Mouse (Mus musculus) liver, embryonic 11.5 days (tissue): ENCODE measurements around the gene Tacr1. TPM values are rescaled to one million over a fixed set of nuclear protein-coding genes. Genes with fewer than 3 reads are reported as not detected.

Experiments used
- ATAC-seq: fragments of 200-750 bp; cut with Nextera tagmentation; replicated peaks from 2 replicates; pipeline ENCODE4 v1.8.0; 2017; ENCODE audit warnings: moderate number of reproducible peaks, mild to moderate bottlenecking, moderate TSS enrichment, moderate library complexity; ENCODE audit not compliant: low FRiP score
- DNase-seq: peaks from one replicate; pipeline ENCODE4 v3.0.0-alpha.2; 2017; ENCODE audit warnings: low spot score
- H3K27ac ChIP-seq: fragments of 300-500 bp; sonication (generic); 2 replicates; pipeline ENCODE4 v1.5.1; 2014; ENCODE audit warnings: mild to moderate bottlenecking, low read depth, low read length, control low read depth
- H3K27me3 ChIP-seq: fragments of 300-500 bp; sonication (generic); replicated peaks from 2 replicates; pipeline ENCODE4 v1.6.1; 2014; ENCODE audit warnings: low read length, mixed read lengths; ENCODE audit not compliant: control insufficient read depth, insufficient read depth
- H3K36me3 ChIP-seq: fragments of 300-500 bp; sonication (generic); 2 replicates; pipeline ENCODE4 v1.6.1; 2014; ENCODE audit warnings: mild to moderate bottlenecking, low read length, moderate library complexity, mixed read lengths; ENCODE audit not compliant: control insufficient read depth, insufficient read depth
- H3K4me1 ChIP-seq: fragments of 300-500 bp; sonication (generic); replicated peaks from 2 replicates; pipeline ENCODE4 v1.6.1; 2014; ENCODE audit warnings: low read length, mixed read lengths; ENCODE audit not compliant: control insufficient read depth, insufficient read depth
- H3K4me2 ChIP-seq: fragments of 300-500 bp; sonication (generic); 2 replicates; pipeline ENCODE4 v1.6.1; 2014; ENCODE audit warnings: mild to moderate bottlenecking, control low read depth, moderate library complexity
- H3K4me3 ChIP-seq: fragments of 300-500 bp; sonication (generic); 2 replicates; pipeline ENCODE4 v1.5.1; 2014; ENCODE audit warnings: low read depth, low read length, control low read depth
- H3K9ac ChIP-seq: fragments of 300-500 bp; sonication (generic); 2 replicates; pipeline ENCODE4 v1.6.1; 2014; ENCODE audit warnings: low read depth, low read length, control low read depth
- H3K9me3 ChIP-seq: fragments of 300-500 bp; sonication (generic); 2 replicates; pipeline ENCODE4 v1.6.1; 2016; ENCODE audit warnings: low read length, inconsistent platforms, mixed read lengths; ENCODE audit not compliant: control insufficient read depth
- WGBS: fragments of 180-500 bp; shearing (Covaris S2); extraction: QIAGEN DNeasy Blood & Tissue Kit; methylation state at CpG from one replicate; pipeline ENCODE4 v1.1.7; 2014; 5-methylcytosine and 5-hydroxymethylcytosine counted together
- polyA plus RNA-seq: library from polyadenylated mRNA; unstranded; fragments of >200 nt; fragmentation: Nextera tagmentation; extraction: Ambion mirVana; gene quantifications from 2 replicates; pipeline ENCODE4 v1.2.1, GENCODE M21; 2014

The Tacr1 gene
- polyA plus RNA-seq, 1 experiment from 2014 or later, result not detected

- Histone ChIP-seq H3K36me3 (no peaks in the 10 kb centered on the region), H3K9me3 (no peaks in the 10 kb centered on the region), H3K4me3 (no peak overlapping the region), H3K27ac (no peak overlapping the region), H3K27me3 (no peaks in the 10 kb centered on the region), H3K9ac (no peak overlapping the region), H3K4me2 (no peak overlapping the region), H3K4me1 (no peaks in the 10 kb centered on the region)
- DNase-seq (no peak), ATAC-seq (no peak)
- 71% methylated on average over 6 of the region's 6 CpGs for WGBS
These were observed 92.3 kb downstream of the Tacr1 start for GRCm38 (mm10) chr6:82494481-82494880.

GRCm38 (mm10) chr6:82510843-82511416 is 108.8 kb downstream of the Tacr1 start:
- 70% methylated on average over 7 of the region's 7 CpGs for WGBS
- H3K9me3 ChIP-seq, result no peaks in the 10 kb centered on the region
- H3K27me3 ChIP-seq, result no peaks in the 10 kb centered on the region
- no peak for ATAC-seq
- H3K27ac ChIP-seq, result no peak overlapping the region
- H3K4me3 ChIP-seq, result no peak overlapping the region
- H3K36me3 ChIP-seq, result no peaks in the 10 kb centered on the region
- H3K4me2 ChIP-seq, result no peak overlapping the region
- no peaks in the 10 kb centered on the region for H3K4me1 ChIP-seq
- DNase-seq, result no peak
- H3K9ac ChIP-seq, result no peak overlapping the region

GRCm38 (mm10) chr6:82519626-82520025 is 117.5 kb downstream of the Tacr1 start:
- 69% methylated on average over 3 of the region's 3 CpGs for whole genome bisulfite sequencing
- ATAC-seq, result no peak

GRCm38 (mm10) chr6:82522567-82522966 is 120.4 kb downstream of the Tacr1 start:
- Histone ChIP-seq H3K9me3 (no peaks in the 10 kb centered on the region), H3K36me3 (no peaks in the 10 kb centered on the region), H3K27ac (no peak overlapping the region), H3K4me2 (no peak overlapping the region), H3K4me1 (no peaks in the 10 kb centered on the region), H3K27me3 (no peaks in the 10 kb centered on the region), H3K4me3 (no peak overlapping the region), H3K9ac (no peak overlapping the region)
- WGBS, result 89% methylated on average over 5 of the region's 5 CpGs
- DNase-seq, result no peak
- no peak for ATAC-seq

More at GRCm38 (mm10) chr6:82519626-82520025, 117.5 kb downstream of the Tacr1 start:
- H3K9me3 ChIP-seq, result no peaks in the 10 kb centered on the region
- H3K27me3 ChIP-seq, result no peaks in the 10 kb centered on the region
- H3K9ac ChIP-seq, result no peak overlapping the region
- DNase-seq, result no peak
- H3K4me1 ChIP-seq, result no peaks in the 10 kb centered on the region
- H3K36me3 ChIP-seq, result no peaks in the 10 kb centered on the region
- no peak overlapping the region for H3K27ac ChIP-seq
- H3K4me3 ChIP-seq, result no peak overlapping the region
- H3K4me2 ChIP-seq, result no peak overlapping the region

GRCm38 (mm10) chr6:82525107-82525867 is 123.2 kb downstream of the Tacr1 start:
- no peak for ATAC-seq
- H3K4me1 ChIP-seq, result no peaks in the 10 kb centered on the region
- H3K27me3 ChIP-seq, result no peaks in the 10 kb centered on the region
- no peaks in the 10 kb centered on the region for H3K36me3 ChIP-seq
- H3K9ac ChIP-seq, result no peak overlapping the region
- no peaks in the 10 kb centered on the region for H3K9me3 ChIP-seq
- no peak overlapping the region for H3K4me3 ChIP-seq
- 43% methylated on average over 3 of the region's 3 CpGs for WGBS
- H3K27ac ChIP-seq, result no peak overlapping the region
- no peak for DNase-seq
- no peak overlapping the region for H3K4me2 ChIP-seq

- Histone ChIP-seq H3K4me2 (no peak overlapping the region), H3K36me3 (no peaks in the 10 kb centered on the region), H3K9ac (no peak overlapping the region), H3K4me3 (no peak overlapping the region), H3K27ac (no peak overlapping the region), H3K4me1 (no peaks in the 10 kb centered on the region), H3K9me3 (no peaks in the 10 kb centered on the region), H3K27me3 (no peaks in the 10 kb centered on the region)
- WGBS, result 87% methylated on average over 2 of the region's 2 CpGs
- DNase-seq (no peak), ATAC-seq (no peak)
These were observed 126.5 kb downstream of the Tacr1 start for GRCm38 (mm10) chr6:82528631-82529030.

- WGBS, result 51% methylated on average over 8 of the region's 8 CpGs
- H3K36me3 ChIP-seq, result no peaks in the 10 kb centered on the region
- DNase-seq (no peak), ATAC-seq (no peak)
- no peaks in the 10 kb centered on the region for H3K27me3 ChIP-seq
- no peaks in the 10 kb centered on the region for H3K9me3 ChIP-seq
- no peak overlapping the region for H3K9ac ChIP-seq
- H3K4me1 ChIP-seq, result no peaks in the 10 kb centered on the region
- no peak overlapping the region for H3K4me3 ChIP-seq
- no peak overlapping the region for H3K27ac ChIP-seq
- H3K4me2 ChIP-seq, result no peak overlapping the region
These were observed 134.5 kb downstream of the Tacr1 start for GRCm38 (mm10) chr6:82536641-82537040.

- no peak overlapping the region for H3K4me2 ChIP-seq
- ATAC-seq (no peak), DNase-seq (no peak)
- no peaks in the 10 kb centered on the region; the same call in 1 of the 2 replicates for H3K9me3 ChIP-seq
- H3K36me3 ChIP-seq, result no peaks in the 10 kb centered on the region
- no peak overlapping the region for H3K4me3 ChIP-seq
- H3K9ac ChIP-seq, result no peak overlapping the region
- no peak overlapping the region for H3K27ac ChIP-seq
- WGBS, result 58% methylated on average over 3 of the region's 3 CpGs
- H3K27me3 ChIP-seq, result no peaks in the 10 kb centered on the region
- no peaks in the 10 kb centered on the region for H3K4me1 ChIP-seq
These were observed 147.1 kb downstream of the Tacr1 start for GRCm38 (mm10) chr6:82549270-82549669.

- Histone ChIP-seq H3K4me3 (no peak overlapping the region), H3K9me3 (no peaks in the 10 kb centered on the region), H3K4me1 (no peaks in the 10 kb centered on the region), H3K27ac (no peak overlapping the region), H3K27me3 (no peaks in the 10 kb centered on the region), H3K36me3 (no peaks in the 10 kb centered on the region), H3K4me2 (no peak overlapping the region), H3K9ac (no peak overlapping the region)
- DNase-seq (no peak), ATAC-seq (no peak)
- 56% methylated on average over 5 of the region's 5 CpGs for WGBS
These were observed 173.3 kb downstream of the Tacr1 start for GRCm38 (mm10) chr6:82575445-82575844.
